Mouse (Mus musculus) hindbrain, embryonic 13.5 days (tissue): ENCODE measurements around the gene Rabac1. TPM values are rescaled to one million over a fixed set of nuclear protein-coding genes. Genes with fewer than 3 reads are reported as not detected.

Experiments used
- ATAC-seq: fragments of 200-750 bp; cut with Nextera tagmentation; 2 replicates; pipeline ENCODE4 v1.8.0; 2017; ENCODE audit warnings: moderate TSS enrichment; ENCODE audit not compliant: low FRiP score
- H3K27ac ChIP-seq: fragments of 300-500 bp; sonication (generic); 2 replicates; pipeline ENCODE4 v1.5.1; 2015; ENCODE audit warnings: inconsistent platforms, mild to moderate bottlenecking, moderate library complexity
- H3K27me3 ChIP-seq: fragments of 300-500 bp; sonication (generic); 2 replicates; pipeline ENCODE4 v1.6.1; 2015; ENCODE audit warnings: mild to moderate bottlenecking, inconsistent platforms
- H3K36me3 ChIP-seq: fragments of 300-500 bp; sonication (generic); 2 replicates; pipeline ENCODE4 v1.6.1; 2015; ENCODE audit warnings: mild to moderate bottlenecking, inconsistent platforms
- H3K4me1 ChIP-seq: fragments of 300-500 bp; sonication (generic); replicated peaks from 2 replicates; pipeline ENCODE4 v1.6.1; 2015; ENCODE audit warnings: inconsistent platforms
- H3K4me2 ChIP-seq: fragments of 300-500 bp; sonication (generic); 2 replicates; pipeline ENCODE4 v1.6.1; 2015; ENCODE audit warnings: inconsistent platforms, mild to moderate bottlenecking, moderate library complexity
- H3K4me3 ChIP-seq: fragments of 300-500 bp; sonication (generic); 2 replicates; pipeline ENCODE4 v1.5.1; 2015; ENCODE audit warnings: mild to moderate bottlenecking, inconsistent platforms
- H3K9ac ChIP-seq: fragments of 300-500 bp; sonication (generic); 2 replicates; pipeline ENCODE4 v1.6.1; 2015; ENCODE audit warnings: mild to moderate bottlenecking, inconsistent platforms
- H3K9me3 ChIP-seq: fragments of 300-500 bp; sonication (generic); 2 replicates; pipeline ENCODE4 v1.6.1; 2016; ENCODE audit warnings: inconsistent platforms
- WGBS: fragments of 180-500 bp; shearing (Covaris S2); methylation state at CpG from one replicate; pipeline ENCODE4 v1.1.7; 2015; 5-methylcytosine and 5-hydroxymethylcytosine counted together
- polyA plus RNA-seq: library from polyadenylated mRNA; unstranded; fragments of >200 nt; fragmentation: Nextera tagmentation; extraction: Ambion mirVana; gene quantifications from 2 replicates; pipeline ENCODE4 v1.2.1, GENCODE M21; 2015

Rabac1 gene
- polyA plus RNA-seq, 1 experiment from 2014 or later = 220 TPM

DNA sequence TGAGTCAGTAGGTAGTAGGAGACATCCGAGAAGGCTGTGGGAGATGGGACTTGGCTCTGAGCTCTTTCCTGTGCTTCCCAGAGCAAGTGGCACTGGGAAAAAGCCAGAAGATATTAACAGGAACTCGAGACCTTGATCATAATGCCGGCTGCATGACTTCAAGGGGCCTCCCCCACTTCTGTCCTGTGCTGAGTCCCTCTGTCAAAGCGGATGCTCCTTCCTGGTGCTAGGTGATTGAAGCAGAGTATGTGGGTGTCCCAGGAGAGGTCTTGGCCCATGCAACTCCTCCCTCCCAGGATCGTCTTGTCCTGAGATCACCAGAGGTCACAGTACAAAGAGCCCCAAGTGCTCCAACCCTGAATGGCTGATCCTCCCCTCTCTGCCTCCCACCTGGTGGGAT lies 1.3 kb upstream of the Rabac1 start:
- Histone ChIP-seq H3K27me3 (no peaks in the 10 kb centered on the region), H3K4me1 (peaks cover 16% of the 10 kb centered on the region), H3K9ac (no peak overlapping the region), H3K4me3 (no peak overlapping the region), H3K9me3 (no peaks in the 10 kb centered on the region), H3K36me3 (peaks cover 29% of the 10 kb centered on the region), H3K27ac (no peak overlapping the region), H3K4me2 (no peak overlapping the region)
- WGBS = 73% methylated on average over 5 of the region's 5 CpGs
- ATAC-seq = no peak

DNA sequence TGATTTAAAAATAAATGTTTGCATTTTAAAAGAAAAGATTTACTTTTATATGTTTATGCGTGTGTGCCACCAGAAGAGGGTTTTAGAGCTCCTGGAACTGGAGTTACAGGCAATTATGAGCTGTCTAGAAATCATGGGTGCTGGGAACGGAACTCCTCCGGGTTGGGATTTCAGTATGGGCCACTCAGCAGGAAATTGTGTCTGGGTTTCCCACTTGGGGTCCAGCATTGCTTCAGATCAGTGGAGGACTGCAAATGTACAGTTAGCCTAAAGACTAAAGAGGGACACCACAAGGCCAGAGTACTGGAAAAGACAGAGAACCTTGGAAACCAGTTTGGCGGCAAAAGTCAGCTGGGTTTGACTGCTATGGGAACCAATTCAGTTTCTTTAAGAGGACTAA lies 654 bp upstream of the Rabac1 start:
- Histone ChIP-seq H3K27ac (no peak overlapping the region), H3K9me3 (no peaks in the 10 kb centered on the region), H3K9ac (no peak overlapping the region), H3K36me3 (peaks cover 23% of the 10 kb centered on the region), H3K4me2 (no peak overlapping the region), H3K4me1 (peaks cover 16% of the 10 kb centered on the region), H3K27me3 (no peaks in the 10 kb centered on the region), H3K4me3 (no peak overlapping the region)
- ATAC-seq = no peak
- 86% methylated on average over 4 of the region's 4 CpGs for WGBS

DNA sequence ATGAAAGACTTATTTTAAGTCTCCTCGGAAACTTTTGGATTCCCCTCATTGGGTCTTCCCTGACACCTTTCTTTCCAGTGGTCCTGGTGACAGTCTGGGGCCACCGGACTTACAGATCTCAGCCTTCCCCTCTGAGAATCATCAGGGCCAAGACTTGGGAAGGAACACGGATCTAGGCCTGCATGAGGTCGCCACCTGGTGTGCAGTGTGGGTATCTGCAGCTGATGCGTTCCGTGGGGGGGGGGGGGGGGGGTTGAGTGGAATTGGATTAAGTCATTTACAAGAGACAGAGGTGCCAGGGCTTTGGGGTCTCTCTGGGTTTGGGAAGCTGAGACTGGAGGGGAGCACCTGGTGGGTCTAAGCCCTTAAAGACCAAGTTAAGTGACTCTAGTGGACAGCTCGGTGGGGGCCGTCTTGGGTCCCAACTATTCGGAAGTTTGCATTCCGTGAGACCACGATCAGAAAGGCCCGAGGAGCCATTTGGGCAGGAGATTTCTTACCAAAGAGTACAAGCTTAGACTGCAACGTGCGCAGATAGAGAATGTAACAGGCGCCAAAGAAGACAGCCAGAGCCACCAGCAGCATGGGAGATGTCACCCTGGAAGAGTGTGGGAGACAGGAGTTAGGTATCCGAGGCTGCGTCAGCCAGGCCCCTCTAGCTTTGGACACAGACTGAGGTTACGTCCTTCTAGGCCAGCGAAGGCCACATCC lies 1.1 kb downstream of the Rabac1 start:
- Histone ChIP-seq H3K27ac (peak overlapping the region; percentile 86), H3K9me3 (no peaks in the 10 kb centered on the region), H3K4me3 (peak overlapping the region; percentile 80), H3K36me3 (peaks cover 12% of the 10 kb centered on the region), H3K9ac (peak overlapping the region; percentile 94), H3K4me1 (peaks cover 16% of the 10 kb centered on the region), H3K4me2 (peak overlapping the region; percentile 67), H3K27me3 (no peaks in the 10 kb centered on the region)
- 12% methylated on average over 19 of the region's 19 CpGs for WGBS
- ATAC-seq = no peak; the same call in 1 of the 2 replicates

- Histone ChIP-seq H3K27me3 (no peaks in the 10 kb centered on the region), H3K4me3 (no peak overlapping the region), H3K9me3 (no peaks in the 10 kb centered on the region), H3K36me3 (peaks cover 12% of the 10 kb centered on the region), H3K4me2 (no peak overlapping the region), H3K27ac (no peak overlapping the region), H3K4me1 (peaks cover 16% of the 10 kb centered on the region), H3K9ac (no peak overlapping the region)
- 91% methylated on average over 3 of the region's 3 CpGs for WGBS
- no peak for ATAC-seq
These were observed 2.2 kb downstream of the Rabac1 start for GRCm38 (mm10) chr7:24970341-24970740.

DNA sequence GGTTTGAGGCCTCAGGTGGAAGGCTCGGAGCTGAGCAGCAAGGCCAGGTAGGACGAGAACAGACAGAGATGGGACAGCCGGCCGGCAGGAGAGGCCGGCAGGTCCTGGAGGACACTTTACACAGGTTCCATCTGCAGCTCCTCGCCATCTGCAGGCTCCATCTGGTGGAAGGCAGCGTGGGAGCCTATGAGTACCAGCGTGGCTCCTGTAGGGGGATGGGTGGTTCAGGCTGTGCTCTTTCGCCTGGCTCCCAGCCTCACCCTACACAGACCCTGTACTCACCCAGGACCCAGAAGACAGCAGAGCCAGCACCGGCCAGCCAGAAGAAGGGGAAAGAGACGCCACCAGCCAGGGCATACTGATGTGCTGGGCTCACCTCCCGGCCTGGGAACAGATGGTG lies 2.7 kb downstream of the Rabac1 start:
- Histone ChIP-seq H3K27ac (no peak overlapping the region), H3K4me1 (peaks cover 16% of the 10 kb centered on the region), H3K9me3 (no peaks in the 10 kb centered on the region), H3K9ac (no peak overlapping the region), H3K4me3 (no peak overlapping the region), H3K27me3 (no peaks in the 10 kb centered on the region), H3K4me2 (no peak overlapping the region), H3K36me3 (peaks cover 12% of the 10 kb centered on the region)
- ATAC-seq = no peak
- WGBS = 75% methylated on average over 12 of the region's 12 CpGs

DNA sequence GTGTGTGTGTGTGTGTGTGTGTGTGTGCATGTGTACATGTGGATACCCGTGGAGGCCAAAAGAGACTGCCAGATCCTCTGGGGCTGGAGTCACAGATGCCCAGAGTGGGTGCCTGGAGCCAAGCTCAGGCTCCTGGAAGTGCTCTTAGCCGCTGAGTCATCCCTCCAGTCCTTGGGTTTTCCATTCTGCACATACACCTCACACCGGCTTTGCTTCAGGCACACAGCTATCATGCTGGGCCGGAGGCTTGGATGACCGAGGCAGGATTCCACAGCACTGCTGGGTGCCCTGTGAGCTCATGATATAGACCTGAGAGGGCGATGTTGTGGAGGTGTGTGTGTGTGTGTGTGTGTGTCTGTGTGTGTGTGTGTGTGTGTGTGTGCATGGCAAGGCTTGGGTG lies 4.1 kb downstream of the Rabac1 start:
- ATAC-seq = no peak
- peaks cover 16% of the 10 kb centered on the region for H3K4me1 ChIP-seq
- no peaks in the 10 kb centered on the region for H3K27me3 ChIP-seq
- whole genome bisulfite sequencing = 74% methylated on average over 6 of the region's 6 CpGs
- no peaks in the 10 kb centered on the region for H3K9me3 ChIP-seq
- peaks cover 12% of the 10 kb centered on the region for H3K36me3 ChIP-seq
- H3K4me2 ChIP-seq = no peak overlapping the region
- H3K9ac ChIP-seq = no peak overlapping the region
- H3K27ac ChIP-seq = no peak overlapping the region
- no peak overlapping the region for H3K4me3 ChIP-seq

DNA sequence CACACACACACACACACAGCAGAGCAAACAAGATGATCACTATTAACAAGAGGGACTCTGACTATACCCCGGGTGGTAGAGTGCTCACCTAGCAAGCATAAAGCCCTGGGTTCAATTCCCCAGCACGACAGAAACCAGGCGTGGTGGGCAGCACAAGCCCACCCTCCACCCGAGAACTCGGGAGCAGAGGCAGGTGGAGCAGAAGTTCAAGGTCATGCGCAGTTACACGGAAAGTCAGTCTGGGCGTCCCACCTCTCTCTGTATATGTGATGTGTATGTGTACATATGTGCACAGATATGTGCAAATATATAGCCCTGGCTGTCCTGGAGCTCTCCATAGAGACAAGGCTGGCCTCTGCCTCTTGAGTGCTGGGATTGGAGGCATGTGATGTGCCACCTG lies 4.6 kb downstream of the Rabac1 start:
- Histone ChIP-seq H3K4me2 (no peak overlapping the region), H3K9ac (no peak overlapping the region), H3K4me3 (no peak overlapping the region), H3K27me3 (no peaks in the 10 kb centered on the region), H3K36me3 (peaks cover 12% of the 10 kb centered on the region), H3K27ac (no peak overlapping the region), H3K9me3 (no peaks in the 10 kb centered on the region), H3K4me1 (peaks cover 16% of the 10 kb centered on the region)
- 84% methylated on average over 8 of the region's 8 CpGs for WGBS
- no peak for ATAC-seq

GRCm38 (mm10) chr7:24964897-24965535 lies 7.5 kb downstream of the Rabac1 start:
- no peak overlapping the region for H3K9ac ChIP-seq
- H3K4me2 ChIP-seq = no peak overlapping the region
- peak; percentile 45 for ATAC-seq
- no peak overlapping the region for H3K4me3 ChIP-seq
- WGBS = 13% methylated on average over 5 of the region's 5 CpGs
- H3K27ac ChIP-seq = no peak overlapping the region
- no peaks in the 10 kb centered on the region for H3K9me3 ChIP-seq
- H3K27me3 ChIP-seq = no peaks in the 10 kb centered on the region
- 0 out of 2 replicates have a peak, but pooled peaks cover 3% of the 10 kb centered on the region for H3K4me1 ChIP-seq
- H3K36me3 ChIP-seq = peaks cover 12% of the 10 kb centered on the region

GRCm38 (mm10) chr7:24964288-24964687 lies 8.3 kb downstream of the Rabac1 start:
- no peak overlapping the region for H3K4me2 ChIP-seq
- H3K9me3 ChIP-seq = no peaks in the 10 kb centered on the region
- H3K27ac ChIP-seq = no peak overlapping the region
- H3K36me3 ChIP-seq = peaks cover 5% of the 10 kb centered on the region
- no peaks in the 10 kb centered on the region for H3K4me1 ChIP-seq
- no peak overlapping the region for H3K4me3 ChIP-seq
- 73% methylated on average over 2 of the region's 2 CpGs for WGBS
- no peak overlapping the region for H3K9ac ChIP-seq
- no peak for ATAC-seq
- H3K27me3 ChIP-seq = no peaks in the 10 kb centered on the region

GRCm38 (mm10) chr7:24955226-24955625 lies 17.3 kb downstream of the Rabac1 start:
- Histone ChIP-seq H3K36me3 (no peaks in the 10 kb centered on the region), H3K4me2 (peak overlapping the region; percentile 54), H3K4me1 (peaks cover 50% of the 10 kb centered on the region), H3K9me3 (no peaks in the 10 kb centered on the region), H3K4me3 (peak overlapping the region; percentile 31), H3K9ac (peak overlapping the region; percentile 65), H3K27me3 (peaks cover 72% of the 10 kb centered on the region), H3K27ac (no peak overlapping the region)
- no peak for ATAC-seq
- WGBS = 4% methylated on average over 17 of the region's 33 CpGs

DNA sequence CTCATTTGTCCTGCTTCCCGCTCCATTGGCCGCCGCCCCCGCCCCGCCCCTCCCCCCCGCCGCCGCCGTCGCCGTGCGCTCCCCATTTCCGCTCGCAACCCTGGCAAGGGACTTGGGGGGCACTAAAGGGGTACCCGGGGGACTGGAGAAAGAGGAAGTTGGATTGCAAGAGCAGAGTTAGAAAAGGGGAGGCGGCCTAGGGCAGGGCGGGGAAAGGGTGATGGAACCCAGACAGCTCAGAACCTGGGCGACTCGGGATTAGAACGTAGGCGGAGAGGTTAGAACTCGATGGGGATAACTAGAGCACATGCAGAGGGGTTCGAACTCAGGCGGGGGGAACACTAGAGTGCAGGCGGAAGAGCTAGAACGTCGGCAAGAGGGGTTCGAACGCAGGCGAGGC lies 18.1 kb downstream of the Rabac1 start:
- Histone ChIP-seq H3K36me3 (no peaks in the 10 kb centered on the region), H3K27ac (no peak overlapping the region), H3K4me2 (peak overlapping the region; percentile 54), H3K9ac (peak overlapping the region; percentile 53), H3K4me3 (peak overlapping the region; percentile 31), H3K9me3 (no peaks in the 10 kb centered on the region), H3K27me3 (peaks cover 79% of the 10 kb centered on the region), H3K4me1 (peaks cover 58% of the 10 kb centered on the region)
- no peak for ATAC-seq
- 3% methylated on average over 26 of the region's 30 CpGs for WGBS

DNA sequence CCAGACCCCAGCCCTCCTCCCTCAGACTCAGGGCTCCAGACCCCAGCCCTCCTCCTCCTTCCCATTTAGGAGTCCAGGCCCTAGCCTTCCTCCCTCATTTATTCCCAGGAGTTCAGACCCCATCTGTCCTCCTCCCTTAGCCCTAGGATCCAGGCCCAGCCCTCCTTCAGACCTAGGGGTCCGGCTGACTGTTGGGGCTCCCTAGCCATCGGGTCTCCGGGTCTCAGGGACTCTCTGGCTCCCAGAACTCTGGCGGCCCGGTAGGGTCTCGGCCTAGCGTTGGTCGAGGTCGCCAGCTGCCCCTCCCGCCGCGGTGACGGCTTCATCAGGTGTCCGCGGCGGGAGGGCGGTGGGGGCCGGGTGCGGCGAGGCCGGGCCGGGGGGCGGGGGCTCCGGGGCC lies 18.6 kb downstream of the Rabac1 start:
- peaks cover 62% of the 10 kb centered on the region for H3K4me1 ChIP-seq
- peak overlapping the region; percentile 53; the same call in 1 of the 2 replicates for H3K9ac ChIP-seq
- peak; percentile 26; the same call in 1 of the 2 replicates for ATAC-seq
- H3K9me3 ChIP-seq = no peaks in the 10 kb centered on the region
- H3K27ac ChIP-seq = no peak overlapping the region
- H3K27me3 ChIP-seq = peaks cover 84% of the 10 kb centered on the region
- H3K4me3 ChIP-seq = peak overlapping the region; percentile 31
- 2% methylated on average over 17 of the region's 24 CpGs for WGBS
- H3K36me3 ChIP-seq = no peaks in the 10 kb centered on the region
- H3K4me2 ChIP-seq = peak overlapping the region; percentile 54
